Mouse (Mus musculus) Patski (cell line): ENCODE results near the gene Prpf4b. TPM values are rescaled to one million over a fixed set of nuclear protein-coding genes. Genes with fewer than 3 reads are reported as not detected.
"Not testable (repeated sequence)": the region's sequence is repeated elsewhere in the genome, so short reads cannot be mapped to it uniquely, and the experiment has no call there.

Source experiments
- ATAC-seq: fragments of 100-300 bp; one replicate; pipeline ENCODE4 v1.8.0; 2021
- CTCF ChIA-PET: fragments of 350-600 bp; sonication (Branson Sonifier 250); formaldehyde crosslinking; loops from one replicate; lab custom pipeline; 2022; ENCODE audit warnings: inconsistent platforms; lab: Charles Lee
- POLR2A ChIA-PET: fragments of 350-600 bp; sonication (Branson Sonifier 250); formaldehyde crosslinking; loops from one replicate; lab custom pipeline; 2022; ENCODE audit warnings: antibody characterized with exemption, inconsistent platforms; lab: Charles Lee
- DNase-seq: peaks from one replicate; pipeline ENCODE4 v3.0.0-alpha.2; 2011; ENCODE audit warnings: low read depth, low spot score
- H3K27me3 ChIP-seq: fragments of 371-371 bp; one replicate; pipeline ENCODE4 v1.5.1; 2021
- CTCF ChIP-seq: fragments of 100-300 bp; IDR thresholded peaks from one replicate; pipeline ENCODE4 v1.5.1; 2021
- in situ Hi-C: fragments of 300-500 bp; cut with MboI; formaldehyde crosslinking; loops from 3 replicates; pipeline ENCODE4 v1.11.1; 2018; ENCODE audit warnings: low pct_unique_long_range_greater_than_20kb, mixed read lengths
- polyA plus RNA-seq: library from polyadenylated mRNA; unstranded; gene quantifications from one replicate; pipeline ENCODE4 v1.2.3, GENCODE M21; 2021

Prpf4b gene
- polyA plus RNA-seq, 1 experiment from 2014 or later = 82.7 TPM

DNA sequence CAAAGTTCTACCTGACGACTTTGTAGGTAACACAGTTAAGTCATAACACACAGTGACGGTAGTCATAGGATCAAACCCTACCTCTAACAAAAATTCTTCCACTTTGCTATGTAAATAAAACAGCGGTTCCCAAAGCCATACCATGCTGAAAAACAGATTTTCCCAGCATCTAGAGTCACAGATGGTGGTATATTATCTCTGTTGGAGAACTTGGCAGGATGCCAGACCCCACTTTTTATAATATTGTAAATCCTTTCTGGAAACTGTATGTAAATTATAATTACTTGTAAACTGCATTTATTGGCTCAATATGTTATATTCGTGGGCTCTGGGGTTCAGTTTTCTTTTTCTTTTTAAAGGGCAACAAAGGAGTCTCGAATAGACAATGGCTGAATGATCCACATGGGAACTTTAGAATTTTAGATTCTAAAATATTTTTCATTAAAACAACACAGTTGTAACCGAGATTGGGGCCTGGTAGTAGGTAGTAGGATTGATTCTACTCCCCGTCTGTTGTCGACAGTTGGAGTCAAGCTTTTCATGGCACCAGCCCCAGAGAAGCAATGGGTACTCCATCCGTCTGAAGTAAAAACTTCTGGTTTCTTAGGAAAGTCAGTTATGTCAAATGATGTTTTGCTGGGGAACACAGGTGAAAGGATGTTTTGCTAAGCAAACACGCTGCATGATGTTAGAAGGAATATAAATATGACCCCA is 60.0 kb downstream of the Prpf4b start:
- ChIA-PET CTCF (no interaction called here), POLR2A (no interaction called here)
- in situ Hi-C loops = no loop called here
- H3K27me3 ChIP-seq = peaks cover 32% of the 10 kb centered on the region
- ATAC-seq (no peak), DNase-seq (no peak)
- no peak for TF ChIP-seq CTCF

DNA sequence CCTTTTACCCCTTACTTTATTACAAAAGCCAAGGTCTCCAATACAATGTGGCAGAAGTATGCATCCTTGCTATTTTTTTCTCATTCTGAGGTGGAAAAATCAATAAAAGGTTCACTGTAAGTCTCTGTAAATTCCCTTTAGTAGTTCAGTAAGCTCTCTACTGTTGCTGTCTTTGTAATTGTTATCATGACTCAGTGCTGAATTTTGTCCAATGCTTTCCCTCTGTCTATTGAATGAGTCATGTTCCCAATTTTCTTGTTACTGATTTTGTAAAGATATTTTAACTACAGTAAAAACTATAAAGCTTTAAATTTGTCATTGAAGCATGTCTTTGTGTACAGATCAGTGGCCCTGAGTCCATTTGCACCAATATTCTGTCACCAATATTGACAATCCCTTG is 67.3 kb downstream of the Prpf4b start:
- in situ Hi-C loops = no loop called here
- POLR2A ChIA-PET = no interaction called here
- TF ChIP-seq CTCF = no peak
- peaks cover 5% of the 10 kb centered on the region for H3K27me3 ChIP-seq
- CTCF ChIA-PET = no interaction called here
- DNase-seq (no peak), ATAC-seq (no peak)

DNA sequence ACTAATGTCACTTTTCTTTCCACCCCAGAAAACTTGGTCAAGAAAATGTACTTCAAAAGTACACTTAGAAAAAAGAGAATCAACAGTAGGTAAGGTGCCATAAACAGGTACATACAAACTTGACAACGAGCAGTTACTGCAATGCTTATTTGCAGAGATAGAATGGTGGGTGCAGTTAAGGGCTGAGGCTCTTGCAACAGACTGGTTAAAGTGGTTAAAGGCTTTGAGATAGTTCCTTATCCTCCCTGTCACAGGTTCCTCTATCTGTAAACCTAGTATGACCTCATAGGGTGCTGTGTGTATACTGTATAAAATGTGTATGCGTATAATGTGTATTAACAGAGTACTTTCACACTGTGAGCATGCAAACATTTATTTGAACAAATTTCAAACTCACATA is 76.3 kb downstream of the Prpf4b start:
- CTCF ChIA-PET, ATAC-seq, H3K27me3 ChIP-seq, DNase-seq, POLR2A ChIA-PET: not testable (repeated sequence)
- in situ Hi-C loops = loop anchor here (5.0 kb wide), 1 partner anchor 36 kb away; no protein-coding TSS in a partner anchor

Other genes starting within 250 kb of the Prpf4b start
- 57.2 TPM for gene Pxdc1, start 221.8 kb upstream of the Prpf4b start, polyA plus RNA-seq
- not detected for gene Fam50b, start 140.5 kb upstream of the Prpf4b start, polyA plus RNA-seq
- gene Fam217a, start 49.0 kb downstream of the Prpf4b start, polyA plus RNA-seq = not detected
- gene 4933417A18Rik, start 49.1 kb downstream of the Prpf4b start, polyA plus RNA-seq = not detected
- 3.6 TPM for gene Eci3, start 88.5 kb downstream of the Prpf4b start, polyA plus RNA-seq
- 453 TPM for gene Eci2, start 151.8 kb downstream of the Prpf4b start, polyA plus RNA-seq